Mouse (Mus musculus): ENCODE measurements at regions not wholly inside any gene's neighbourhood (a gene's known extent, or its start where the extent isn't known, plus 50 kb on each side); places are given as distances from the start of the nearest gene placed in this dataset.
"Not testable (repeated sequence)": the region's sequence is repeated elsewhere in the genome, so short reads cannot be mapped to it uniquely, and the experiment has no call there.

DNA sequence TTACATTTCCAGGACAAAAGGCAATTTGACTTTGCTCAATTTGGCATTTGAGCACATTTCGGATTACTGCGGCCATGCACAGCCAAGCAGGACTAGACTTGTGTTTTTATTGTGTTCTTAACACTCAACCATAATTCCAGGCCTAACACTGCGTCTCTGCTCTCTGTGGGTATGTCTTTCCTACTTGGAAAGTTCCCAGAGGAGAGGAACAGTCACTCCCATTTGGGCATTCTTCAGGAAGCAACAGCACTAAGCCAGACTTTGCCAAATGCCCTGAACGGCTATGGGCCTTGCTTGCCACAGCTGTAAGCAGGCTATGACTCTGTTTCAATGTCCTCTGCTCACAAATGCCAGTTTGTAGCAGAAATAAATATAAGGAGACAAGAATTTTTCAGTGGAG, 56.5 kb upstream of the Pdk3 start:
- DNase-seq (ENCODE audit: low spot score in 2 of 2) = no peak

DNA sequence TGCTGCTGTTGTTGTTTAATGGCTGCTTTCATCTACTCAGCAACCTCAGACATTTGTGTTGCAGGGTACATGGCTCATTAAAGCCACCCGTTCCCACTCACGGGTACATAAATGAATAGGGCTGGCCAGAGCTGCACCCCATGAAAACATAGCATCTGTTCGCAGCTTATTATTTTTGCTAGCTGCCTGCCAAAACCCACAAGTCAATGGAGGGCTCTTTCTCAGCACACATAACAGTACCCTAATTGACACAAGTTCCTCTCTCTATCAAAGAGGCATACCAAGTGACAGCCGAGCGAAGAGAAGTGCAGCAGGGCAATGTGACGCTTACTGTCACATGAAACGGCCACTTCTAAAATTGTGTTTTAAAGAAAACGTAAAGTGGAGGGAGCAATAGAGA, 57.0 kb upstream of the Pdk3 start:
- peak in 1 of 2 experiments; percentile 37 for DNase-seq (ENCODE audit: low spot score in 2 of 2)

- DNase-seq (ENCODE audit: low spot score in 2 of 2) = peak; percentile 81 to 87
These were observed 57.5 kb upstream of the Pdk3 start for GRCm38 (mm10) chrX:93889394-93890042.

DNA sequence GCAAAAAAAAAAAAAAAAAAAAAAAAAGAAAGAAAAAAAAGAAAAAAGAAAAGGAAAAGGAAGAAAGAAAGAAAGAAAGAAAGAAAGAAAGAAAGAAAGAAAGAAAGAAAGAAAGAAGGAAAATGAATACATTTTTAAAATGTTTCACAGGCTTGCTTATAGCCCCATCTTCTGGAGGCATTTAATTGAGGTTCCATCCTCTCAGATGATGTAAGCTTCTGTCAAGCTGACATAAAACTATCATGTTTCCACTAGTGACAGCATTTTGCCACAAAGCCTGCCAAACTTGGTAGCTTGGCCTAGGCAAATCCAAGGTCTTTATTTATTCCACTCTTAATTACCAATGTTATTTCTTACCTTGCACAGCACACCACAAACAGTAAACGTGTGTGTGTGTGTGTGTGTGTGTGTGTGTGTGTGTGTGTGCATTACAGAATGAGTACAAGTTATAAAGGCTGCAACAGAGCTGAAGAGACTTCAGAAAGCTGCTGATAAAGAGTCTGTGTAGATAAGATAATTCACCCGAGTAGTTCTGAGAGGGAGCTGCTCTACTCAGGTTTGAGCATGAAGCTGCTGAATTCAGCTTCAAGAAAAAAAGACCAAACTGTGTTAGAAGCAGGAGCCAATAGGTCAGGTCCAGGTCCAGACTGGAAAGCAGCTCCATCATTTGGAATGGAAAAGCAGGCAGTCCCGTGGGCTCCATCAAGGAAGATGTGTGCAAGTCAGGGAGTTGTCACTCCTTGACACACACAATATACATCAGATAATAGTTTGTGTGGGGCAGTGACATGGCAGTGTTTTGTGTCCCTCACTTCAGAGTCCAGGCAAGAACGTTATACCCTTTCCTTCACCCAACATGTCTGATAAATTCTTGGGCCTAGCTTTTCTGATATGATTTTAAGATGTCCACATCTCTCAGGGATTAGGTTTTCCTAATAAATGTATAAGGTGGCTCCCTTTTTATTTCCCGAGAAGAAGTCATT, 65.1 kb upstream of the Pdk3 start:
- DNase-seq (ENCODE audit: low spot score in 2 of 2) = no peak

DNA sequence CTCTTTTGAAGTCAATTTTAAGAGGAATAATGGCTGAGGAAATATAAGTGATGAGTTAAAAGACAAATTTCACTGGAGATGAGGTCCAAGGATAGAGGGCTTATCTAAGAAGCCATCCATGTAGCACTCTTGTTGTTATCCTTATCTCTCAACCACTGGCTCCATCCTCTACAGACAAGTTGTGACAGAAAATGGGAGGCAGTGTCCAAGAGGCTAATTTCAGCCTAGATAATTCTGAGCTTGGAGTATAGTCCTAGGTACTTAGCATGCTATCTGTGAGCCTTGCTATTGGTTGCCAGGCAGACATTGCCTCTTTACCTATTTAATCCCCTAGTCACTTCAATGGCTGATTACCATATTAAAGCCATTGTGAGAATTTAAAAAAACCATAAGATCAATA, 65.2 kb upstream of the AU015836 start:
- no peak for DNase-seq (ENCODE audit: low spot score in 2 of 2)

GRCm38 (mm10) chrX:93905531-93905930, 62.9 kb upstream of the AU015836 start:
- DNase-seq (ENCODE audit: low spot score in 2 of 2) = no peak

DNA sequence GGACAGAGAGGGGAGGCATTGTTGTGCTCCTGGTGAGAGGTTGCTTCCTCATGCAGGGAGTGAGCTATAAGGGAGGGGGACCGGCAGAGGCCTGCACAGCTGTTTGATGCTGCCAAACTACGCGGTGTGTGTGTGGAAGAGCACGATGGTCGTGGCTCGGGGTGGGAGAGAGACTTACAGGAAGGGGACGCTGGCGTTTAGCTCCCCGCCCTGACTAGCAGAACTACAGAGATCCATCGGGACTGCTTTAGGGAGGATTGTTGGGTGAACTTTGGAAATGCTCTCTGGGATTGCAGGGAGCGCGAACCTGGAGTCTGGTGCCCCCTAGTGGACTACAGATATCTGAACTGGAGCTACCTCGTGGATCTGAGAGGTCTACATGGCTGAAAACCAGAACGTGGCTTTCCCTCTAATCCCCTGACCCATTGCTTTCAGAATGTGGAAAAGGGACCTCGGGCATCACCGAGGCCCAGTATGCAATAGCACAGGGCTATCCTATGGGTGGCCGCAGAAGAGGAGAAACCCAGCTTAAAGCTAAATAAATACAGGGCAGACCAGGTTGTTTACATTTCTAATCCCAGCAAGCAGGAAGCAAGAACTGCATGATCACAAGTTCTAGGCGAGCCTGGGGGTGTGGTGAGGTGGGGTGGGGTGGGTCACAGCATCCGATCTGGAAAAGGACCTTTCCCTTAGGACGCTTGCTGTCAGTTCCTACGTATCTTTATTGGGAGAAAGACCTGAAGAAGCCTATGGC, 57.2 kb upstream of the AU015836 start:
- DNase-seq (ENCODE audit: low spot score in 2 of 2) = peak; percentile 34 to 60

- no peak for DNase-seq (ENCODE audit: low spot score in 2 of 2)
These were observed 52.9 kb upstream of the AU015836 start for GRCm38 (mm10) chrX:93915548-93915947.

- not testable (repeated sequence) for DNase-seq (ENCODE audit: low spot score in 2 of 2)
These were observed 51.1 kb upstream of the AU015836 start for GRCm38 (mm10) chrX:93917367-93917766.
